Mouse (Mus musculus): ENCODE data around the gene Mansc4. TPM values are rescaled to one million over a fixed set of nuclear protein-coding genes. Genes with fewer than 3 reads are reported as not detected.
A peak's percentile ranks its signal among the peaks of the same experiment; 100 is the strongest.

Mansc4 gene
- polyA plus RNA-seq, 2 experiments from 2014 or later: 1.1 TPM; not detected in 1

- no peak for ATAC-seq
These were observed 10.0 kb downstream of the Mansc4 start for GRCm38 (mm10) chr6:147076878-147077277.

- ATAC-seq: no peak
These were observed 10.9 kb downstream of the Mansc4 start for GRCm38 (mm10) chr6:147075808-147076387.

- no peak for ATAC-seq
These were observed 21.9 kb downstream of the Mansc4 start for GRCm38 (mm10) chr6:147064944-147065261.

GRCm38 (mm10) chr6:147064226-147064943 lies 22.4 kb downstream of the Mansc4 start:
- no peak for ATAC-seq

DNA sequence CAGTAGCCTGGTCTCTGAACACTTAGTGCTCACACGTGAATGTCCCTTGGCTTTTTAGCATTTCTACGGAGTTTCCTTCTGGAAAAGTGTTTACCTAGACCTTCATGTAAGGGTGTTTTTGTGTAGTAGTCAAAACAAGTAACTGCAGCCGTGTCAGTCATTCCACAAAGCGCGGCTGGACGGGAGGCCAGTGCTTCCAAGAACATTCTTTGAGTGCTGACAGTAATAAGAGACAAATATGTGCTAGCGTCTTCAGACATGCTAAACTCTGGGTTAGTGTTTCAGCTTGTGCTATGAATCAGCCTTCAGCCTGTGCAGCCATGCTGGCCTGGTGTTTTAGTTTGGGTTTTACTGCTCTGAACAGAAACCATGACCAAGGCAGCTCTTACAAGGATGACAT lies 24.1 kb downstream of the Mansc4 start:
- no peak for ATAC-seq

DNA sequence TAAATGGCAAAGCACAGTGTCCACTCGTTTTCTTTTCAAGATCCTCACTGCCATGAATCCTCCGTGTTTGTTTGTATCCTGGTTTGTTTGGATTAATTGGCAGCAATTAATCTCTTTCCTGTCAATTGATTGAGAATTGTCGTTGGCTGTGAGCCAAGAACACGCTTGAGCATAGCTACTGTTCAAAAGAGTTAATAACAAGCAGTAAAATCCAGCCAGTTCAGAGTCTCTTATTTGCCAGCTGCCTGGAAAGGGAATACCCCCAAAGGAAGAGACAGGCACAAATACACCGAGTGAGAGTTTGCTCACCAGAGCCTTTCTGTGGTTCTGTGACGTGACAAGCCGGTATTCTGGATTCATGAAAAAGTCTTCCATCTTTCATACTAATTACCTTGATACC lies 24.8 kb downstream of the Mansc4 start:
- ATAC-seq: no peak

DNA sequence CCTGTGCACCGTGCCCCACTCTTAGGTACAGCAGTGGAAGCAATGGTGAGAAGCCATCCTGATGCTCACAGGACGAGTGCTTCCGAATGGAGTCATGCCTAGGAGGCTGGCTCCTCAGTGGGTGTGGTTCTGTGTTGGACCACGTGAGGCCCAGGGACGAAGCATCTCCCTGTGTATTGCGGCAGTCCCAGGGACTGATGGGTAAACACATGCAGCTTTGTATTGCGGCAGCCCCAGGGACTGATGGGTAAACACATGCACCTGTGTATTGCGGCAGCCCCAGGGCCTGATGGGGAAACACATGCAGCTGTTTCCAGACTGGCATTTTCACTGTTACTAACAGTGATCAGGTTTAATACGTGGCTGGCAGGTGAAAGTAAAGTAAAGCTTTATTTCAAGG lies 25.2 kb downstream of the Mansc4 start:
- ATAC-seq: no peak

DNA sequence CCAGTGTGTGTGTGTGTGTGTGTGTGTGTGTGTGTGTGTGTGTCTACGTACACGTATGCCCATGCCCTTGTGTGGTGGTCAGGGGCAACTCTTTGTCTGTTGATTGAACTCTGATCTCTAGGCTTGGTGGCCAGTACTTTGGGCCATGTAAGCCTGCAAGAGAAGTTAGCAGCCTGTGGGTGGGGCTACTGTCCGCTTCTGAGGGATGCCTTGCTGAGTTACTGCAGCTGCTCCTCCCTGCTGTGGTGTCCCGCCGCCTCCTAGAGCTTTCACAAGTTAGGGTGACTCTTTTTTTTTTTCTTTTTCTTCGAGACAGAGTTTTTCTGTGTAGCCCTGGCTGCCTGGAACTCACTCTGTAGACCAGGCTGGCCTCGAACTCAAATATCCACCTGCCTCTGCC lies 27.5 kb downstream of the Mansc4 start:
- no peak for ATAC-seq

DNA sequence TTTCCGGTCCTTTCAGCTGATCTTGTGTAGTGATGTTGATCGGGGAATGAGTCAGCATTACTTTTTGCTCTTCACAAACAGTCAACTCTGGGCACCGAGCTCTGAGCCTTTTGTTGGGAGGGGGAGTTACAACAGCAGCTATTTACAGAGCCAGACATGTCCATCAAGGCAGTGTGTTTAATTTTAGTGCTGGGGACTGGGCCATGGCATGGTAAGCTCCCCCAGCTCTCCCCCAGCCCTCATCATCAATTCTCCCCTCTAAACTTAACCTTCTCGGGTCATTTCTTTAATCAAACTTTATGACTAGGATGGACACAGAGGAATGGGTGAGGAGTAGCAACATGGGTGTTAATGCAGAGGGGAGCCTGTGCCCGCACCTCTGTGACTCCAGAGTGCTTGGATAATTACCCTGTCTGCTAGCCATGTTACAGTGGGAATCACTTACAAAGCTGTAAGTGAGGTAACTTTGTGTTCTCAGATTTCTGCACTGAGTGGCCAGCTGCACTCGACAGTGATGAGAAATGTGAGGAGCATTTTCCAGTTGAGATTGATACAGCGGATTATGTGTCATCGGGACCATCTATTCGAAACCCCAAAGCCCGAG lies 31.4 kb downstream of the Mansc4 start:
- no peak for ATAC-seq

DNA sequence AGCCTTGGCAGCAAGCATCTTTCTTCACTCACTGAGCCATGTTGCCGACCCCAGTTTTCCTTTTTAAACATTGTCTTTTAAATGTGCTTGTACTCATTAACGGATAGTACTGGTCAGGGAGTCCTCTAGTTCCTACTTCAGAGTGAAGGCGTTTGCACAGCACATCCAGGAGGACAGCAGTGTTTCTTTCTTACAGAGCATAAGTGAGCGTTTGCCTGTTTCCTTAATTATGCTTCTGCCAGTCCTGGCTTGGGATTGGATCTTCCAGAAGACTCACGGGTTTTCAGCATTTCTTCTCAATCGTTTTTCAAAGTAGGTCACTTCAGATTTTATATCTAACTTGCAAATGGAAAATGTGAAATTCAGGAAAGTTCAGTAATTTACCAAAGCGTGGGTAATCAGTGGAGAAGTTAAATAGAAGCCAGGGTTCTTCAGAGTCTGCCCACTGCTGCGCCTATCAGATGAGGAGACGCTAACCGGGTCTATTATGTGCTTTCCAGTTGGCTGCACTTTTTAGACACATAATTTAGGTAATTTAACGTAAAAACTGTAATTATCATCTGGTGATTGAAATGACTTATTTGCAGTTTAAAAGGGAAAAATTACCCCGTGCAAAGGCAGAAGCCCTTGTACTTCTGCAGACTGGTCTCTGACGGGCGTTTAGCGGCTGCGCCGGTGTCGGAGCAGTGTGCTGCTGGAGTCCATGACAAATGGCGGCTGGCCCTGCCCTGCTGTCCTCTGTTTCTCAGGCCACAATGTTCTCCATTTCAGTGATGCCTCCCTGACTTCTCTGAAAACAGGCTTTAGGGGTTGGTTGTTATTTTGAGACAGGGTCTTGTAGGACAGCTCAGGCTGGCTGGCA lies 32.8 kb downstream of the Mansc4 start:
- no peak for ATAC-seq

GRCm38 (mm10) chr6:147052440-147052839 lies 34.4 kb downstream of the Mansc4 start:
- ATAC-seq: no peak

DNA sequence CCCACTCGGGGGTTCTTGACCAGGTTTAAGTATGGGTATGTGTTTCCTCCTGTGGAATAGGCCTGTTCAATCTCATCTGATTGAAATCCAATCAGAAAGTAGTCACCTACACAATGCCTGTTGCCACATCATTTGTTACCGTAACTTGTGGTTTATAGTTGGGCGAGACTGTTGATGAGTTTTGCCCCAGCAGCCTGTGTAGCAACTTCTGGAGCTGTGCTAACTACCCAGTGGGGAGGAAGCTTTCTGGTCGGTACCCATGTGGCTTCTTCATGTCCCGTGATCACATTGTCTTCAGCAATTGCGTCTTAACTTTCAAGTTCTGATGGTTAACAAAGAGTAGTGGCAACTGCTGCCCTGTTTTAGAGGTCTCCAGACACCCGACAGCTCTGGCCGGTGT lies 35.2 kb downstream of the Mansc4 start:
- ATAC-seq: no peak

DNA sequence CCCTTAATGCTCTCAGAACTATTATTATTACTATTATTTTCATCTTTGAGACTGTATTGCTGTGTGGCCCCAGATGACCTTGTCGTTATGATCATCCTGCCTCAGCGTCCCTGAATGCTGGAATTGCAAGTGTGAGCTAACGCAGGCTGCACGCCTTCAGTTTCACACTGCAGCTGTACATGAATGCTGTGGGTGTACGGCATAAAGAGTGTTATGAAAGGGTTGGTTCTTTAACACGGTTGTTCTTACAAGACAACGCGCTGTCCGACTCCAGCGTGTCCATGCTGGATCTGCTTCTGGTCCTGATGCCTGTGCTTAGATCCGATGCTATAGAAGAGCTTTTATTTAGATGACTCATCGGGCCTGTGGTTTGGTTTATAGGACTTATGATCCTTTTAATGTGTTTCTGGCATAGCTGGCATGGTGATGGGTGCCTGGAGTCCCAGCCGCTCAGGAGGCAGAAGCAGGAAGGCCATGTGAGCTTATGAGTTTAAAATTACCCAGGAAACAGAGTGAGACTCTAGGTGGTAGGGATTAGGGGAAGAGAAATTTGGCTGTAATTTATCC lies 37.5 kb downstream of the Mansc4 start:
- no peak for ATAC-seq

DNA sequence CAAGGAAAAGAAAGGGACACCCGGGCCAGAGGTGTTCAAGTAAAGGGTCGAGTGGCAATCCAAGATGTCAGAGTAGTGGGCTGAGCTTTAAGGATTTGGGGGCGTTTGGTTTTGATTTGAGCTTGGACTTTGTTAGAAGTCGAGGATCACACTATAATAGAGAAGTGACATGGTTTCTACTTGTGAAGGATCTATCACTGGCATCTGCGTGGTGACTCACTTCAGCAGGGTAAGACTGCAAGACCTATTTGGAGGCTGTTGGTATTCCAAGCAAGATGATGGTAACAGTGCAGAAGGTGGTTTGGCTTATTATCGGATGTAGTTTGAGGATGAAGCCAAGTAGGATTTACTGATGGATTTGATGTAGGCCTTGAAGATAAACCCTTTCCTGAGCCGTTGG lies 43.2 kb downstream of the Mansc4 start:
- ATAC-seq: no peak

- ATAC-seq: peak; percentile 96
These were observed 44.2 kb downstream of the Mansc4 start, which contains the start of gene Mrps35 for GRCm38 (mm10) chr6:147042291-147043290. Mrps35 (plus strand) TSS chr6:147042764.

DNA sequence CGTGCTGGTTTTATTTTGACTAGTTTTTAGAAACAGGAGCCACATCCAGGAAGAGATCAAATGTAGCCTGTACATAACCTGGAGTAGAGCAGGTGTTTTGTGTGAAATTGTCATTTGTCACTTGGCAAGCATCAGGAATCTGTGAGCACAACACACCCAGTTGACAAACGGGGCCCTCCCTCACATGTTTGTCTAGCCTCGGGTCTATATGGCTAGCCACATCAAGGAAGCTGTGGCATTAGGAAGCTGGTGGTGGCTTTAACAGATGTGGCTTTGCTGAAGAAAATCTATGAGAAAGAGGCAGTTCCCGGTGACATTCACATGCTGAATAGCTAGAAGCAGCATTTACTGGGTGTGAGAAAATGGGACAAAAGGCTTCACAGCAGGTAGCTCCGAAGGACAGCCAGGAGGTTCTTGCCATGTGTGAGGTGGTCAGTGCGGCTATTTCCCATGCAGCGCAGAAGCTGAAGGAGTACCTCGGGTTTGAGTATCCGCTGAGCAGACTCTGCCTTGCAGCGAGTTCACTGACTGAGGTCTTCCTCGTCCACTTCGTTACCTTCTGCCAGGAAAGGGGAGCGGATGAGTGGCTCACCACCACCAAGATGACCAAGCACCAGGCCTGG lies 54.4 kb downstream of the Mansc4 start, which contains the start of gene Rep15:
TSS of gene Rep15 (plus strand) at position 282 of the 623 bp plus-strand sequence.
- no peak for ATAC-seq

DNA sequence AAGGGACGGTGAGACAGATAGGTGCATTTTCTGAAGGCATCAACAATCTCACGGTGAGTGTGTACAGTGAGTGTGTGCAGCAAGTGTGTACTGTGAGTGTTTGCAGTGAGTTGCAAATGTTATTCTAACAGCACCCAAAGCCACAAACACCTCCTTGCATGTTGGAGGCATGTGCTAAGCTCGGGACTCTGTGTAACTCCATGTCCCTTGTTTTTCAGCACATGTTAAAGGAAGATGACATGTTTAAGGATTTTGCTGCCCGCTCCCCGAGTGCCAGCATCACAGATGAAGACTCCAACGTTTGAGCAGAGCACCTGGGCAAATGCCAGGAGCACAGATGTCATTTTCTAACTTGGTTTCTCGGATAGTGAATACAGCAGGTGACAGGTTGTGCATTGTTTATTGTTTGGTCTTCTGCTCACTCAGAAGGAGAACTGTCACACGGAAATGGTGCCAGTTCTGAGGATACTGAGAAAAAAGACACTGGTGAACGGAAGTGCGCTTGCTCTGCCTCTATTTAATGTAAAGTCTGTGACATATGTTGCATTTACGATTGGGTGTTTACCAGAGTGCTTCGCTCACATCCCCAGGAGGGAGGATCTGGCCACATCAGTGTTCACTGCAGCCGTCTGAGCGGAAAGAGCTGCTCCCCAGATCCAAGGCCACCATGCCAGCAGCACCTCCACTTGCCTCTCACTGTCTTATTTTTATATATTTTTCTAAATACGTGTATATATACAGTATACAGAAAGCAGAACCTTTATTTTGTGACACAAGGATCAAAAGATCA lies 56.5 kb downstream of the Mansc4 start:
- ATAC-seq: no peak

DNA sequence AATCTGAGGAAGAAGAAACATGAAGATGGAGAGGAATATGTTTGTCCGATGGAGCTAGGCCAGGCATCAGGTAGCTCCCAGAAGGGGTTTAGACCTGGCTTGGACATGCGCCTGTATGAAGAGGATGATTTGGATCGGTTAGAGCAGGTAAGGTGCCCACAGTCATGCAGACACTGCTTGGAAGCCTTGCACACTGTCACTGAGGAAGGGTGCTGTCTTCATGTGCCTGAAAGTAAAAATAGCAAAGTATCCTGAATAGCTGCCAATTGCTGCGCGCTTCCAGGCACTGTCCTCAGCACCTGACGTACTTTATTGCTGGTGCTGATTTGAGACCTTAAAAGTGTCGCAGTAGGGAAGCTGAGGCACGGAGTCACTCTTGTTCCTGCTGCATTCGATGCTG lies 57.2 kb downstream of the Mansc4 start:
- ATAC-seq: no peak

- no peak for ATAC-seq
These were observed 58.4 kb downstream of the Mansc4 start for GRCm38 (mm10) chr6:147028396-147028795.
